ENCODE assay signal across 28 mouse cellular contexts in the genomic region with DNA sequence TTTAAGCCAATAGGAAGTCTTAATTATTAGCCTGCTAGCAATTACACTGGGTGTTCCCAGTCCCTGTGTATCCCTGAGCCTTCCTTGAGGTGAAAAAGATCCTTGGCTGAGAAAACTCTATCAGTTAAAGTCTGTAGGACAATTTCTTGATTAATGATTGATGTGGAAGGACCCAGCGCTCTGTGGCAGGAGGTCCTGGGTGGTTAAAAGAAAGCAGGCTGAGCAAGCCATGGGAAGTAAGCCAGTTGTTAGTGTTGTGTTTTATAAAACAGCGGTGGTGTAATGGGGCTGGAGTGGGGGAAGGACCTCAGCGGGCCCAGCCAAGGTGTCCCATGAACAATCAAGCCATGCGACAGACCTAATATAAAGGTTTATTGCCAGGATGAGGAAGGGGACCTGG. TPM values are rescaled to one million over a fixed set of nuclear protein-coding genes. Genes with fewer than 3 reads are reported as not detected.
DNase-seq lines count a peak whose midpoint lies in the region; ATAC-seq lines count a peak whose summit lies in the region.
"Had no signal": no experiment of that assay in that cellular context is flagged by ENCODE, and none has a peak within 500 bp of the region (broad histone marks: within the 10 kb centered on the region; RNA-seq: fewer than 3 reads in every experiment).

No protein-coding gene starts in this region.

- H3K4me2 ChIP-seq in midbrain, embryonic 13.5 days (replicated peaks), result no peak overlapping the region
- no peak overlapping the region for H3K4me2 ChIP-seq in midbrain, embryonic 11.5 days
- H3K4me2 ChIP-seq in kidney, embryonic 15.5 days, result no peak overlapping the region
- H3K4me2 ChIP-seq: embryonic facial prominence, embryonic 12.5 days; hindbrain, embryonic 15.5 days; liver, embryonic 12.5 days; midbrain, embryonic 15.5 days; neural tube, embryonic 15.5 days had no signal

- no peak overlapping the region for H3K9ac ChIP-seq in midbrain, embryonic 13.5 days (replicated peaks)
- no peak overlapping the region for H3K9ac ChIP-seq in midbrain, embryonic 11.5 days (ENCODE audit: low read length)
- H3K9ac ChIP-seq in kidney, embryonic 15.5 days, result no peak overlapping the region
- H3K9ac ChIP-seq: embryonic facial prominence, embryonic 12.5 days; forebrain, postnatal 0 days; hindbrain, embryonic 15.5 days; liver, embryonic 12.5 days; liver, postnatal 0 days; midbrain, embryonic 15.5 days; neural tube, embryonic 15.5 days had no signal

- peak; percentile 20; the same call in 1 of the 2 replicates for ATAC-seq in midbrain, embryonic 13.5 days
- ATAC-seq in midbrain, embryonic 11.5 days (ENCODE audit: low FRiP score), result no peak
- ATAC-seq in kidney, embryonic 15.5 days (replicated peaks; ENCODE audit: low FRiP score), result peak; percentile 58
- ATAC-seq in activated CD4-positive, CD25-positive, alpha-beta regulatory T cell, adult 4 months, result no peak
- ATAC-seq: liver, embryonic 12.5 days; liver, postnatal 0 days had no signal

- no peaks in the 10 kb centered on the region for H3K27me3 ChIP-seq in midbrain, embryonic 13.5 days
- no peaks in the 10 kb centered on the region for H3K27me3 ChIP-seq in midbrain, embryonic 11.5 days (ENCODE audit: control insufficient read depth, insufficient read depth, low read length)
- H3K27me3 ChIP-seq in kidney, embryonic 15.5 days, result no peaks in the 10 kb centered on the region
- H3K27me3 ChIP-seq: embryonic facial prominence, embryonic 12.5 days; hindbrain, embryonic 15.5 days; liver, embryonic 12.5 days; midbrain, embryonic 15.5 days; neural tube, embryonic 15.5 days had no signal

- no peak overlapping the region for H3K27ac ChIP-seq in midbrain, embryonic 13.5 days
- no peak overlapping the region for H3K27ac ChIP-seq in midbrain, embryonic 11.5 days (ENCODE audit: low read depth, low read length)
- H3K27ac ChIP-seq in kidney, embryonic 15.5 days, result peak overlapping the region; percentile 71
- H3K27ac ChIP-seq: embryonic facial prominence, embryonic 12.5 days; hindbrain, embryonic 10.5 days; hindbrain, embryonic 15.5 days; layer of hippocampus, adult 2 months; left cerebral cortex, adult 2 months; liver, embryonic 12.5 days; macrophage; midbrain, embryonic 15.5 days; neural tube, embryonic 15.5 days; stomach, postnatal 0 days had no signal

- no peak overlapping the region for H3K4me3 ChIP-seq in midbrain, embryonic 13.5 days (replicated peaks)
- H3K4me3 ChIP-seq in midbrain, embryonic 11.5 days (ENCODE audit: low read depth, low read length), result no peak overlapping the region
- H3K4me3 ChIP-seq in kidney, embryonic 15.5 days (replicated peaks), result no peak overlapping the region
- H3K4me3 ChIP-seq: embryonic facial prominence, embryonic 12.5 days; hindbrain, embryonic 10.5 days; hindbrain, embryonic 15.5 days; layer of hippocampus, adult 2 months; left cerebral cortex, adult 2 months; liver, embryonic 12.5 days; midbrain, embryonic 15.5 days; neural tube, embryonic 15.5 days had no signal

- 71% methylated on average over 4 of the region's 4 CpGs for WGBS in midbrain, embryonic 13.5 days
- WGBS in midbrain, embryonic 11.5 days, result 75% methylated on average over 4 of the region's 4 CpGs
- whole genome bisulfite sequencing in kidney, embryonic 15.5 days, result 30% methylated on average over 4 of the region's 4 CpGs

- H3K4me1 ChIP-seq in midbrain, embryonic 13.5 days (replicated peaks), result no peaks in the 10 kb centered on the region
- H3K4me1 ChIP-seq in midbrain, embryonic 11.5 days (ENCODE audit: control insufficient read depth, insufficient read depth, low read length), result no peaks in the 10 kb centered on the region
- H3K4me1 ChIP-seq in kidney, embryonic 15.5 days, result peaks cover 4% of the 10 kb centered on the region; the same call in 1 of the 2 replicates
- H3K4me1 ChIP-seq: embryonic facial prominence, embryonic 12.5 days; hindbrain, embryonic 15.5 days; liver, embryonic 12.5 days; midbrain, embryonic 15.5 days; neural tube, embryonic 15.5 days had no signal

- no peaks in the 10 kb centered on the region for H3K36me3 ChIP-seq in midbrain, embryonic 13.5 days
- no peaks in the 10 kb centered on the region for H3K36me3 ChIP-seq in midbrain, embryonic 11.5 days (ENCODE audit: control insufficient read depth, insufficient read depth, low read length)
- H3K36me3 ChIP-seq in kidney, embryonic 15.5 days, result no peaks in the 10 kb centered on the region
- H3K36me3 ChIP-seq: embryonic facial prominence, embryonic 12.5 days; G1E; hindbrain, embryonic 10.5 days; hindbrain, embryonic 15.5 days; liver, embryonic 12.5 days; midbrain, embryonic 15.5 days; neural tube, embryonic 15.5 days had no signal

- DNase-seq in midbrain, embryonic 11.5 days (ENCODE audit: low spot score, missing footprints), result no peak
- DNase-seq in kidney, postnatal 25 days, result peak; percentile 45 to 70
- DNase-seq in lung, postnatal 14 days, result no peak
- no peak for DNase-seq in spleen, adult 18-20 months
- DNase-seq: adrenal gland, postnatal 14 days; cerebellum, adult 11-12 months; cerebellum, adult 9-11 months; forebrain, postnatal 0 days; gastrocnemius, postnatal 10 days; heart, postnatal 14 days; liver, postnatal 0 days; right cerebral cortex, postnatal 25 days; thymus, adult 18-20 months; thymus, postnatal 25 days had no signal

- no peaks in the 10 kb centered on the region for H3K9me3 ChIP-seq in midbrain, embryonic 13.5 days
- no peaks in the 10 kb centered on the region for H3K9me3 ChIP-seq in midbrain, embryonic 11.5 days (ENCODE audit: control insufficient read depth, low read length)
- no peaks in the 10 kb centered on the region for H3K9me3 ChIP-seq in kidney, embryonic 15.5 days (replicated peaks)
- H3K9me3 ChIP-seq: embryonic facial prominence, embryonic 12.5 days; G1E; hindbrain, embryonic 10.5 days; hindbrain, embryonic 15.5 days; liver, embryonic 12.5 days; midbrain, embryonic 15.5 days; neural tube, embryonic 15.5 days had no signal

RNA-seq across cellular contexts. Expression of gene Zmym5, which starts 32.5 kb away (rescaled TPM):
- polyA plus RNA-seq in midbrain, embryonic 13.5 days (2015; fragmentation: Nextera tagmentation; extraction: Ambion mirVana), result 37.1 and 38.1 TPM in 2 replicates
- 23.5 and 27.7 TPM in 2 replicates for polyA plus RNA-seq in midbrain, embryonic 11.5 days (2014; fragmentation: Nextera tagmentation; extraction: Ambion mirVana)
- 32.5 and 33.5 TPM in 2 replicates for polyA plus RNA-seq in kidney, embryonic 15.5 days (2015; fragmentation: Nextera tagmentation; extraction: Ambion mirVana)
- 10 to 100 TPM; 47.0 to 47.8 TPM for polyA plus RNA-seq in activated CD4-positive, CD25-positive, alpha-beta regulatory T cell, adult 4 months (2017; shearing (Covaris generic))

RNA-seq across cellular contexts. Expression of gene Zmym2, which starts 42.4 kb away (rescaled TPM):
- polyA plus RNA-seq in midbrain, embryonic 13.5 days (2015; fragmentation: Nextera tagmentation; extraction: Ambion mirVana), result 84.8 and 85.8 TPM in 2 replicates
- polyA plus RNA-seq in midbrain, embryonic 11.5 days (2014; fragmentation: Nextera tagmentation; extraction: Ambion mirVana), result 62.5 and 63.3 TPM in 2 replicates
- polyA plus RNA-seq in kidney, embryonic 15.5 days (2015; fragmentation: Nextera tagmentation; extraction: Ambion mirVana), result 47.3 and 48.3 TPM in 2 replicates
- polyA plus RNA-seq in activated CD4-positive, CD25-positive, alpha-beta regulatory T cell, adult 4 months (2017; shearing (Covaris generic)), result 10 to 100 TPM; 37.8 to 48.3 TPM

Comparison
In these comparisons a context has a peak if more than half of its experiments do, and no peak if none do; other contexts are left out.
1. ATAC-seq: peak in midbrain, embryonic 13.5 days (single experiment) and kidney, embryonic 15.5 days (single experiment); none in midbrain, embryonic 11.5 days (single experiment) and activated CD4-positive, CD25-positive, alpha-beta regulatory T cell, adult 4 months (single experiment).
2. DNase-seq: peak in kidney, postnatal 25 days (2 of 2); none in midbrain, embryonic 11.5 days (single experiment), lung, postnatal 14 days (single experiment) and spleen, adult 18-20 months (0 of 2).